Mouse (Mus musculus): ENCODE measurements around the gene Nup54. TPM values are rescaled to one million over a fixed set of nuclear protein-coding genes. Genes with fewer than 3 reads are reported as not detected.

Gene Nup54
- 1 to 10 TPM; 8.1 to 8.2 TPM for total RNA-seq (2021)
- long read RNA-seq, experiment 1, transcript Nup54-201 (12 exons, 2,352 nt): major isoform, 6 of 6 reads
- long read RNA-seq, experiment 1, partial matches to known transcripts: 0 of 6 reads
- long read RNA-seq, experiment 1, other reads (novel, unspliced or antisense): 0 of 6 reads
- long read RNA-seq, experiment 2, partial matches to known transcripts: 1 of 8 reads
- long read RNA-seq, experiment 2, other reads (novel, unspliced or antisense): 4 of 8 reads

GRCm38 (mm10) chr5:92435025-92435584, at the start of gene Nup54:
Nup54 (minus strand) TSS chr5:92435219.
- intact Hi-C loops (cut with DNase I): no loop called here
- peak; percentile 92 to 96 for DNase-seq

- intact Hi-C loops (cut with DNase I): no loop called here
- no peak for DNase-seq
Measured at GRCm38 (mm10) chr5:92472863-92473262, 37.8 kb upstream of the Nup54 start.

- DNase-seq: no peak
- intact Hi-C loops (cut with DNase I): no loop called here
Measured at GRCm38 (mm10) chr5:92471531-92471930, 36.5 kb upstream of the Nup54 start.

- DNase-seq: no peak
- intact Hi-C loops (cut with DNase I): no loop called here
Measured at GRCm38 (mm10) chr5:92469201-92470130, 34.4 kb upstream of the Nup54 start.

GRCm38 (mm10) chr5:92468234-92468633, 33.2 kb upstream of the Nup54 start:
- intact Hi-C loops (cut with DNase I): no loop called here
- no peak for DNase-seq

GRCm38 (mm10) chr5:92467102-92467766, 32.2 kb upstream of the Nup54 start:
- DNase-seq: no peak
- intact Hi-C loops (cut with DNase I): no loop called here

GRCm38 (mm10) chr5:92465511-92465910, 30.5 kb upstream of the Nup54 start:
- intact Hi-C loops (cut with DNase I): no loop called here
- DNase-seq: no peak

GRCm38 (mm10) chr5:92461321-92461720, 26.3 kb upstream of the Nup54 start:
- intact Hi-C loops (cut with DNase I): loop anchor here (2.0 to 5.0 kb wide), 2 partner anchors 47 to 91 kb away; no protein-coding TSS in a partner anchor
- DNase-seq: peak; percentile 45 to 74

- intact Hi-C loops (cut with DNase I): loop anchor here (10.0 kb wide), 1 partner anchor 196 kb away; no protein-coding TSS in a partner anchor
- no peak for DNase-seq
Measured at GRCm38 (mm10) chr5:92458726-92459125, 23.7 kb upstream of the Nup54 start.

- intact Hi-C loops (cut with DNase I): loop anchor here (10.0 kb wide), 1 partner anchor 197 kb away; no protein-coding TSS in a partner anchor
- no peak for DNase-seq
Measured at GRCm38 (mm10) chr5:92457410-92457809, 22.4 kb upstream of the Nup54 start.

GRCm38 (mm10) chr5:92452876-92453275, 17.9 kb upstream of the Nup54 start:
- intact Hi-C loops (cut with DNase I): loop anchor here (10.0 kb wide), 1 partner anchor 202 kb away; no protein-coding TSS in a partner anchor
- no peak for DNase-seq

GRCm38 (mm10) chr5:92446736-92447135, 11.7 kb upstream of the Nup54 start:
- intact Hi-C loops (cut with DNase I): no loop called here
- no peak for DNase-seq

GRCm38 (mm10) chr5:92445016-92445415, 10.0 kb upstream of the Nup54 start:
- intact Hi-C loops (cut with DNase I): no loop called here
- no peak for DNase-seq

- DNase-seq: no peak
- intact Hi-C loops (cut with DNase I): no loop called here
Measured at GRCm38 (mm10) chr5:92442914-92443313, 7.9 kb upstream of the Nup54 start.

- peak; percentile 33 to 57 for DNase-seq
- intact Hi-C loops (cut with DNase I): no loop called here
Measured at GRCm38 (mm10) chr5:92441494-92441893, 6.5 kb upstream of the Nup54 start.

- intact Hi-C loops (cut with DNase I): no loop called here
Measured at GRCm38 (mm10) chr5:92438540-92438939, 3.5 kb upstream of the Nup54 start.

GRCm38 (mm10) chr5:92434571-92434985, 441 bp downstream of the Nup54 start:
- DNase-seq: no peak
- intact Hi-C loops (cut with DNase I): no loop called here

More at GRCm38 (mm10) chr5:92438540-92438939, 3.5 kb upstream of the Nup54 start:
- DNase-seq: no peak

GRCm38 (mm10) chr5:92434070-92434469, 949 bp downstream of the Nup54 start:
- DNase-seq: no peak
- intact Hi-C loops (cut with DNase I): no loop called here

- DNase-seq: no peak
- intact Hi-C loops (cut with DNase I): no loop called here
Measured at GRCm38 (mm10) chr5:92431611-92432010, 3.4 kb downstream of the Nup54 start.

- DNase-seq: no peak
- intact Hi-C loops (cut with DNase I): no loop called here
Measured at GRCm38 (mm10) chr5:92430723-92431122, 4.3 kb downstream of the Nup54 start.
